Mouse (Mus musculus): ENCODE measurements around the gene Pgrmc2. TPM values are rescaled to one million over a fixed set of nuclear protein-coding genes. Genes with fewer than 3 reads are reported as not detected.

The Pgrmc2 gene
- polyA plus RNA-seq, 1 experiment from 2014 or later: 28.9 TPM

DNA sequence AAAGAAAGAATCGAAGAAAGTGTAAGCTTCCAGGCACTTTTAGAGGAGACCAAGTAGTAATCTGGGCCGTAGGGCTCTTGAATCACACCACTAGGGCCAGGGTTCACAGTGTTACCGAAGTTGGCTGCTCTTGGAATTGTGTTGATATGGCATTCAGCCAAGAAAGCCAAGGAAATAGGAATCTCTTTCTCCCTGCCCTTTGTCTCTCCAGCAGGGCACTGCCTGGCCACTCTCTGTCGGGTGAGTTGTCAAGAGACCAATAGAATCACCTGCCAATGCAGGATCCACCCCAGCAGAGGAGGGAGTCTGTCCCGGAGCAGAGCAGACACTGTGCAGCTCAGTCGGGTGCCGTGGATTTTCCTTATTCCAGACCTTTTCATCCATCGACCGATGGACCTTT, 19.1 kb upstream of the Pgrmc2 start:
- no peaks in the 10 kb centered on the region for H3K9me3 ChIP-seq (ENCODE audit: control insufficient read depth, low read length)
- no peak overlapping the region for H3K4me2 ChIP-seq (replicated peaks; ENCODE audit: low read depth, low read length)
- no peak overlapping the region for H3K9ac ChIP-seq (ENCODE audit: low read depth, low read length)
- ATAC-seq (ENCODE audit: low FRiP score, low TSS enrichment): no peak
- no peaks in the 10 kb centered on the region for H3K27me3 ChIP-seq (ENCODE audit: control insufficient read depth, insufficient read depth, low read length)
- no peak overlapping the region for H3K27ac ChIP-seq (ENCODE audit: low read depth, low read length)
- no peaks in the 10 kb centered on the region for H3K4me1 ChIP-seq (ENCODE audit: control insufficient read depth, insufficient read depth, low read length)
- no peaks in the 10 kb centered on the region for H3K36me3 ChIP-seq (ENCODE audit: control insufficient read depth, insufficient read depth, low read length)
- 89% methylated on average over 9 of the region's 9 CpGs for WGBS
- no peak overlapping the region for H3K4me3 ChIP-seq (ENCODE audit: low read length)

DNA sequence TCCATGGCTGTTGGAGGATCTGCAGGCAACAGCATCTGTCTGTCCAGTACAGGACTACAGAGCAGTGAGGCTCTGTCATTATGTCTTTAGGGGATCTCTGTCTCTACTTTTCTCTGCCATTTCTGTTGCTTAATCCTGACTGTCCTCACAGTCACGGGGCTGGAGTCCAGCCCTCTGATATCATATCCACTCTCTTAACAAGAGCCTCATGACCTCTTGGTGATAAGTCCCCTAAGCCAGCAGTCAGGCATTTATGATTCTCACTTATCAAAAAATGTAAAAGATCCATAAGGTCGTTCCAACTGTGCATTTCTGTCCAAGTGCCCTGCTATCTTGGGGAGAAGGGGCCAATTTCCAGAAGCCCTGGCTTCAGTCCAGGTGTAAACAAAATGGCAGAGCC, 17.3 kb upstream of the Pgrmc2 start:
- WGBS: 73% methylated on average over 2 of the region's 2 CpGs
- H3K4me2 ChIP-seq (replicated peaks; ENCODE audit: low read depth, low read length): no peak overlapping the region
- H3K27ac ChIP-seq (ENCODE audit: low read depth, low read length): no peak overlapping the region
- no peak for ATAC-seq (ENCODE audit: low FRiP score, low TSS enrichment)
- H3K36me3 ChIP-seq (ENCODE audit: control insufficient read depth, insufficient read depth, low read length): no peaks in the 10 kb centered on the region
- H3K9me3 ChIP-seq (ENCODE audit: control insufficient read depth, low read length): no peaks in the 10 kb centered on the region
- H3K27me3 ChIP-seq (ENCODE audit: control insufficient read depth, insufficient read depth, low read length): no peaks in the 10 kb centered on the region
- H3K4me1 ChIP-seq (ENCODE audit: control insufficient read depth, insufficient read depth, low read length): no peaks in the 10 kb centered on the region
- H3K4me3 ChIP-seq (ENCODE audit: low read length): no peak overlapping the region
- H3K9ac ChIP-seq (ENCODE audit: low read depth, low read length): no peak overlapping the region

DNA sequence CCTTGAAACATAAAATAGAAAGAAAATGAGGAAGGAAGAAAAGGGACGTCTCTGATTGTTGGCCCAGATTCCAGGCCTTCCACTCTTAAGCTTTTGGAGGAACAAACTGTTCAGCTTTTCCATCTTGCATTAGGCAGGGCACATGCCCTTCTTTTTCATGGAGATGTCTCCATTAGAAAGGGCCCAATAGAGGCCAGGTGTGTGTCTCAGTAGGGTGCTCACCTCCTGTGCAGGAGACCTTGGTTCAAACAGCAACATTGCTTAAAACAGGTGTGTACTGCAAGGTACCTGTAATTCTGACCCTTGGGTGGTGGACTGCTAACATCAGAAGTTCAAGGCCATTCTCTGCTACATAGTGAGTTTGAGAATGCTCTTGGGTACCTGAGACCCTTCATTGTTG, 16.8 kb upstream of the Pgrmc2 start:
- no peaks in the 10 kb centered on the region for H3K4me1 ChIP-seq (ENCODE audit: control insufficient read depth, insufficient read depth, low read length)
- H3K27me3 ChIP-seq (ENCODE audit: control insufficient read depth, insufficient read depth, low read length): no peaks in the 10 kb centered on the region
- H3K4me3 ChIP-seq (ENCODE audit: low read length): no peak overlapping the region
- 57% methylated on average over 1 of the region's 1 CpGs for WGBS
- H3K9me3 ChIP-seq (ENCODE audit: control insufficient read depth, low read length): no peaks in the 10 kb centered on the region
- H3K9ac ChIP-seq (ENCODE audit: low read depth, low read length): no peak overlapping the region
- no peaks in the 10 kb centered on the region for H3K36me3 ChIP-seq (ENCODE audit: control insufficient read depth, insufficient read depth, low read length)
- no peak overlapping the region for H3K4me2 ChIP-seq (replicated peaks; ENCODE audit: low read depth, low read length)
- no peak overlapping the region for H3K27ac ChIP-seq (ENCODE audit: low read depth, low read length)
- ATAC-seq (ENCODE audit: low FRiP score, low TSS enrichment): no peak

DNA sequence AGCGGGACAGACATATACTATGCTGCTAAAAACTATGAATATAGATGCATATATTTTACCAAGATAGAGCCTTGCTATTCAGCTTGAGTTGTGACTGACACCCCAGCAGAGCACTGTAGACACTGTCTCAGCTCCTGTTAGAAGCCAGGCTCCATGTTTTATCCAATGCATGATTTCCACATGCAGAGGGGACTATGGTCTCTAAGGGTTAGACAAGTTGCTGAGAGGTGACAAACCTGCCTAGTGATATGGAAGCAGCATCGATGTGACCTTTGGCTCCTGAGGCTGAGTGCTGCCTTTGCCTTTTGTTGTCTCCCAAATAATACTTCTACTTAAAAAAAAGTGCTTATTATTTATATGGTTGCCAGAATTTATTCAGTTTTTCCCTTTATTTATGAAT, 10.4 kb upstream of the Pgrmc2 start:
- H3K36me3 ChIP-seq (ENCODE audit: control insufficient read depth, insufficient read depth, low read length): no peaks in the 10 kb centered on the region
- no peaks in the 10 kb centered on the region for H3K9me3 ChIP-seq (ENCODE audit: control insufficient read depth, low read length)
- ATAC-seq (ENCODE audit: low FRiP score, low TSS enrichment): no peak
- 88% methylated on average over 2 of the region's 2 CpGs for WGBS
- no peak overlapping the region for H3K4me3 ChIP-seq (ENCODE audit: low read length)
- no peaks in the 10 kb centered on the region for H3K27me3 ChIP-seq (ENCODE audit: control insufficient read depth, insufficient read depth, low read length)
- H3K4me1 ChIP-seq (ENCODE audit: control insufficient read depth, insufficient read depth, low read length): no peaks in the 10 kb centered on the region
- no peak overlapping the region for H3K27ac ChIP-seq (ENCODE audit: low read depth, low read length)
- H3K9ac ChIP-seq (ENCODE audit: low read depth, low read length): no peak overlapping the region
- H3K4me2 ChIP-seq (replicated peaks; ENCODE audit: low read depth, low read length): no peak overlapping the region

DNA sequence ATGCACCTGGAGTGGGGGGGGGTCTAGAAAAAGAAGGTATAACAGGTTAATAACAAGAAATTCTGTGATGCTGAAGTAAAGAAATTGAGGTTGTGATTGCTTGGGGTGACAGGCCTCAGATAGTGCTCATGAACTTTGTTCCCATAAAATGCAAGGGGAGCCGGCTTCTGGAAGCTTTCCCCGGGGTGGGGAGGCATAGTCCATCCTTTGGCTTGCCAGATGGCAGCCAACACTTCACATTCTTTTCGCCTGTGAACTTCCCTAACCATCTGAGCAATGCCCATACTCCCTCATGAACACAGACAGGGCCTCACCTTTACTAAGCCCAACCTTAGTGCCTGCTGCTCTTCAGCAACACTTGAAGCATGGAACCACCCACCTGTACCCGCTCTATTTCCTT, 9.5 kb upstream of the Pgrmc2 start:
- no peaks in the 10 kb centered on the region for H3K27me3 ChIP-seq (ENCODE audit: control insufficient read depth, insufficient read depth, low read length)
- no peak for ATAC-seq (ENCODE audit: low FRiP score, low TSS enrichment)
- no peaks in the 10 kb centered on the region for H3K36me3 ChIP-seq (ENCODE audit: control insufficient read depth, insufficient read depth, low read length)
- no peak overlapping the region for H3K9ac ChIP-seq (ENCODE audit: low read depth, low read length)
- no peak overlapping the region for H3K4me3 ChIP-seq (ENCODE audit: low read length)
- no peaks in the 10 kb centered on the region for H3K4me1 ChIP-seq (ENCODE audit: control insufficient read depth, insufficient read depth, low read length)
- no peak overlapping the region for H3K27ac ChIP-seq (ENCODE audit: low read depth, low read length)
- no peaks in the 10 kb centered on the region for H3K9me3 ChIP-seq (ENCODE audit: control insufficient read depth, low read length)
- 75% methylated on average over 4 of the region's 4 CpGs for whole genome bisulfite sequencing
- no peak overlapping the region for H3K4me2 ChIP-seq (replicated peaks; ENCODE audit: low read depth, low read length)

DNA sequence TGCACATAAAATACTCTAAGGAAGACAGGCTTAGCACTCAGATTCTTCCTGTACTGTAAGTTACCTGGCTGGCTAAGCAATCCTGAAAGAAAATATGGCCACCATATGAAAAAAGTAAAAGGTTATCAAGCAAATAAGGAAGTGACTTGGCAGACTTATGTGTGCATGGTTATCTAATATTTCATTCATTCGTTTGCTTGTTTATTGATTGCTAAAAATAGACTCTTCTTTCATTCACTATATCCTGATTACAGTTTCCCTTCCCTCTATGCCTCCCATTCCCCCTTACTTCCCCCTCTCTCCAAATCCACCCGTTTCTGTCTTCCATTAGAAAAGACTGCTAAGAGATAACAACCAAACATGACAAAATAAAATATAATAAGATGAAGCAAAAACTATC, 8.0 kb upstream of the Pgrmc2 start:
- no peak for ATAC-seq (ENCODE audit: low FRiP score, low TSS enrichment)
- no peak overlapping the region for H3K4me2 ChIP-seq (replicated peaks; ENCODE audit: low read depth, low read length)
- H3K9me3 ChIP-seq (ENCODE audit: control insufficient read depth, low read length): no peaks in the 10 kb centered on the region
- no peak overlapping the region for H3K9ac ChIP-seq (ENCODE audit: low read depth, low read length)
- no peaks in the 10 kb centered on the region for H3K36me3 ChIP-seq (ENCODE audit: control insufficient read depth, insufficient read depth, low read length)
- WGBS: 80% methylated on average over 2 of the region's 2 CpGs
- H3K27me3 ChIP-seq (ENCODE audit: control insufficient read depth, insufficient read depth, low read length): no peaks in the 10 kb centered on the region
- H3K27ac ChIP-seq (ENCODE audit: low read depth, low read length): no peak overlapping the region
- H3K4me1 ChIP-seq (ENCODE audit: control insufficient read depth, insufficient read depth, low read length): no peaks in the 10 kb centered on the region
- H3K4me3 ChIP-seq (ENCODE audit: low read length): no peak overlapping the region

DNA sequence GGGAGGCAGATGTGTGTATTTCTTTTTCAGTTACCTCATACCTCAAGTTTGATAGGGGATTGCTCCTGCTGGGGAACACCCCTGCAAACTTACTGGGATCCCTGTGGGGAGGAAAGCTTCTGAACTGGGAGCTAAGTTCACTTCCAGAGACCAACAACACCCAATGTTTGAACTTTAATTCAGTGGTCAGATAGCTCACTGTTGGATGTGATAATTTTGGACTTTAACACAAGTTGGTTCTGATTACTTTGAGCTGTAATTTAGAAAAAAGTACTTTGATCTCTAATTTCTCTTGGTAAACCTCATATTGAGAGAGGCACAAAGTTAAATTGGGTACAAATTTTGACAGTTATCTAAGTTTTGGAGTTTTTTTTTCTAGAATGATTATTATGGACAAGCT, 4.2 kb upstream of the Pgrmc2 start:
- no peak overlapping the region for H3K4me2 ChIP-seq (replicated peaks; ENCODE audit: low read depth, low read length)
- H3K27ac ChIP-seq (ENCODE audit: low read depth, low read length): no peak overlapping the region
- H3K9ac ChIP-seq (ENCODE audit: low read depth, low read length): no peak overlapping the region
- ATAC-seq (ENCODE audit: low FRiP score, low TSS enrichment): no peak
- H3K27me3 ChIP-seq (ENCODE audit: control insufficient read depth, insufficient read depth, low read length): no peaks in the 10 kb centered on the region
- no peaks in the 10 kb centered on the region for H3K9me3 ChIP-seq (ENCODE audit: control insufficient read depth, low read length)
- H3K4me3 ChIP-seq (ENCODE audit: low read length): no peak overlapping the region
- no peaks in the 10 kb centered on the region for H3K36me3 ChIP-seq (ENCODE audit: control insufficient read depth, insufficient read depth, low read length)
- no peaks in the 10 kb centered on the region for H3K4me1 ChIP-seq (ENCODE audit: control insufficient read depth, insufficient read depth, low read length)

DNA sequence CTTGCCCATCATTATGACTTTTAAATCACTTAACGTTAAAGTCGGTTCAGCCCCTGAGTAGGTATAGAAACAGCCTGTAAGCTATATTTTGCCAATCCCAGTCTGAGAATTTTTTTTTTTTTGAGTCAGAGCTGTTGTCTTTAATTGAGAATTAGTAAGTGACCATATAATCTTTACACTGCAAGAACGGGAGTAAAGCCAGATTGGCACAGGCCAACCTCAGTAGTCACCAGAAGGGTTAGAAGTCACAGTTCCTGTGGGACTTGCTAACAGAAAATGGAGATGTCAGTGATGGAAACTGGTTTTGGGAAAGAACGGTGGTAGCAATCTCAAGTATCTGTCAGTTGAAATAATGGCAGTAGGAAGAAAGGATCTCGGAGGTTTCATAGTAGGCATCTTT, 1.6 kb upstream of the Pgrmc2 start:
- H3K36me3 ChIP-seq (ENCODE audit: control insufficient read depth, insufficient read depth, low read length): no peaks in the 10 kb centered on the region
- no peaks in the 10 kb centered on the region for H3K9me3 ChIP-seq (ENCODE audit: control insufficient read depth, low read length)
- H3K27ac ChIP-seq (ENCODE audit: low read depth, low read length): no peak overlapping the region
- H3K4me1 ChIP-seq (ENCODE audit: control insufficient read depth, insufficient read depth, low read length): peaks cover 6% of the 10 kb centered on the region
- no peaks in the 10 kb centered on the region for H3K27me3 ChIP-seq (ENCODE audit: control insufficient read depth, insufficient read depth, low read length)
- H3K9ac ChIP-seq (ENCODE audit: low read depth, low read length): peak overlapping the region; percentile 80; the same call in 1 of the 2 replicates
- H3K4me3 ChIP-seq (ENCODE audit: low read length): no peak overlapping the region; the same call in 1 of the 2 replicates
- 82% methylated on average over 5 of the region's 5 CpGs for WGBS
- ATAC-seq (ENCODE audit: low FRiP score, low TSS enrichment): no peak
- H3K4me2 ChIP-seq (replicated peaks; ENCODE audit: low read depth, low read length): peak overlapping the region; percentile 54; the same call in 1 of the 2 replicates

DNA sequence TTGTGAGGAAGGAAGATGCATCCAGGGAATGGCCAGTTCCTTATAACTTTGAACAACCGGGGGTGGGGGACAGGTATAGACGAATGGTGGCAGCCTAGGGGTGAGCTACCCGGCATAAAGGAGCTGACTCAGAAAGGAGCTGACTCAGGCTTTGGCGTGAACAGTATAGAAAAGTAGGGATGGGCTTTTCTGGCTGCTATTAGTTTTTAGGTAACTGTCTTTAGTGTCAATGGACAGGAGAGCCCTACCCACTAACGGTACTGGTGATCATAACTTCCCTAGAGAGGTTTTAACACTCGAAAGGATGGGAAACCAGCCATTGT, 905 bp upstream of the Pgrmc2 start:
- Histone ChIP-seq H3K4me2 (replicated peaks; ENCODE audit: low read depth, low read length) (peak overlapping the region; percentile 54), H3K9me3 (ENCODE audit: control insufficient read depth, low read length) (no peaks in the 10 kb centered on the region), H3K9ac (ENCODE audit: low read depth, low read length) (peak overlapping the region; percentile 80), H3K4me1 (ENCODE audit: control insufficient read depth, insufficient read depth, low read length) (peaks cover 6% of the 10 kb centered on the region), H3K27me3 (ENCODE audit: control insufficient read depth, insufficient read depth, low read length) (no peaks in the 10 kb centered on the region), H3K27ac (ENCODE audit: low read depth, low read length) (peak overlapping the region; percentile 84), H3K4me3 (ENCODE audit: low read length) (peak overlapping the region; percentile 94), H3K36me3 (ENCODE audit: control insufficient read depth, insufficient read depth, low read length) (no peaks in the 10 kb centered on the region)
- peak; percentile 43 for ATAC-seq (ENCODE audit: low FRiP score, low TSS enrichment)
- WGBS: 2% methylated on average over 6 of the region's 6 CpGs

DNA sequence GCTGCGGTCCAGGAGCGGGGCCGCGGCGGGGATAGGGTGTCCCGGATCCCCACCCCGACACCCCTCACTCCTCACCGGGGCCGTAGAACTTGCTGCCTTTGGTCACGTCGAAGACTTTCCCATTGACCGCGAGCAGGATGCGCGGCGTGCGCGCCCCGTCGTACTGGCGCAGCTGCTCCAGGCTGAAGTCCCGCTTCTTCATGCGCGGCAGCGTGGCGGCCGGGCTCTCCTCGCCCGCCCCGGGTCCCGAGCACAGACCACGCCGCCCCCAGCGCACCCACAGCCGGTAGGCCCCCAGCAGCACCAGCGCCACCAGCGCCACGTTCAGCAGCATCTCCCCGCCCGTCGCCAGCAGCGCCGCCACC, 344 bp downstream of the Pgrmc2 start:
- peak; percentile 56 for ATAC-seq (ENCODE audit: low FRiP score, low TSS enrichment)
- no peaks in the 10 kb centered on the region for H3K27me3 ChIP-seq (ENCODE audit: control insufficient read depth, insufficient read depth, low read length)
- peak overlapping the region; percentile 94 for H3K4me3 ChIP-seq (ENCODE audit: low read length)
- H3K4me1 ChIP-seq (ENCODE audit: control insufficient read depth, insufficient read depth, low read length): peaks cover 6% of the 10 kb centered on the region
- H3K9me3 ChIP-seq (ENCODE audit: control insufficient read depth, low read length): no peaks in the 10 kb centered on the region
- 0% methylated on average over 27 of the region's 43 CpGs for WGBS
- no peaks in the 10 kb centered on the region for H3K36me3 ChIP-seq (ENCODE audit: control insufficient read depth, insufficient read depth, low read length)
- peak overlapping the region; percentile 82 for H3K9ac ChIP-seq (ENCODE audit: low read depth, low read length)
- peak overlapping the region; percentile 94 for H3K4me2 ChIP-seq (replicated peaks; ENCODE audit: low read depth, low read length)
- H3K27ac ChIP-seq (ENCODE audit: low read depth, low read length): peak overlapping the region; percentile 73; the same call in 1 of the 2 replicates

All from kidney, embryonic 14.5 days (tissue).